In the genomic region with DNA sequence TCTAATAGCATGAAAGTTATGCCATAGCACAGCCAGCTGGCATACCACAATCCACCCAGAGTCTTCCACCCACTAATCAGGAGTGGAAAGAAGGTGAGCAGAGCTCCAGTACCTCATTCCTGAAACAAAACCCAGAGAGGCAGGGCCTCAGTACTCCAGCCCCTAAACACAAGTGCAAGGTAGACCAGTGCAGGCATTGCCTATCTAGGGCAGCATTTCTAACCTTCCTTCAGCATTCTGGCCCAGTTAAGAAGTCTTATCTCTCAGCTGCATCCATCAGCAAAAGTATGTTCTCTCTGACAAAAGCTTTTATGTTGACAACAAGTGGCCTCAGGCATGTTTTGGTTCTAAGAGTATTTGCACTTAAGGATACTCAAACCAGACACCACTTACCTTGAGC, we compare ENCODE assay signal across 26 mouse cellular contexts. TPM values are rescaled to one million over a fixed set of nuclear protein-coding genes. Genes with fewer than 3 reads are reported as not detected.
DNase-seq lines count a peak whose midpoint lies in the region; ATAC-seq and TF ChIP-seq lines count a peak whose summit lies in the region.
"Had no signal": no experiment of that assay in that cellular context is flagged by ENCODE, and none has a peak within 500 bp of the region (broad histone marks: within the 10 kb centered on the region; RNA-seq: fewer than 3 reads in every experiment).

No protein-coding gene starts in this region.

- H3K4me3 ChIP-seq in liver, embryonic 12.5 days: no peak overlapping the region
- no peak overlapping the region for H3K4me3 ChIP-seq in liver, postnatal 0 days (ENCODE audit: low read depth, low read length)
- H3K4me3 ChIP-seq: forebrain, embryonic 10.5 days; forebrain, embryonic 13.5 days; heart, adult 2 months; heart, embryonic 10.5 days; heart, embryonic 13.5 days had no signal

- H3K27me3 ChIP-seq in liver, embryonic 12.5 days (replicated peaks): 0 out of 2 replicates have a peak, but pooled peaks cover 2% of the 10 kb centered on the region
- H3K27me3 ChIP-seq in liver, postnatal 0 days (ENCODE audit: insufficient read depth, low read length): no peaks in the 10 kb centered on the region
- H3K27me3 ChIP-seq: CH12.LX; forebrain, embryonic 13.5 days; heart, embryonic 13.5 days had no signal

- no peak overlapping the region for H3K27ac ChIP-seq in liver, embryonic 12.5 days
- no peak overlapping the region for H3K27ac ChIP-seq in liver, postnatal 0 days (ENCODE audit: low read depth)
- H3K27ac ChIP-seq: forebrain, embryonic 10.5 days; forebrain, embryonic 13.5 days; heart, adult 2 months; heart, embryonic 10.5 days; heart, embryonic 13.5 days; hindbrain, embryonic 14.5 days; hindbrain, postnatal 0 days had no signal

- TF ChIP-seq CTCF in liver, postnatal 0 days (IDR thresholded peaks at IDR 0.05; ENCODE audit: low read depth): no peak

- DNase-seq in layer of hippocampus, adult 9-11 months: peak; percentile 11
- DNase-seq in layer of hippocampus, postnatal 10 days (ENCODE audit: low spot score in 2 of 2): no peak
- DNase-seq in liver, postnatal 0 days: no peak
- DNase-seq in lung, postnatal 36 days: no peak
- DNase-seq: adrenal gland, postnatal 10 days; adrenal gland, postnatal 36 days; B cell, adult 2 months; cerebellum, adult 18-20 months; cerebellum, adult 9-10 months; forebrain, postnatal 0 days; gastrocnemius, postnatal 10 days; gastrocnemius, postnatal 36 days; heart, adult 2 months; heart, postnatal 14 days; heart, postnatal 4 days had no signal

- no peak for TF ChIP-seq EP300 in liver, postnatal 0 days (IDR thresholded peaks at IDR 0.05; ENCODE audit: low read depth)

- H3K9me3 ChIP-seq in liver, embryonic 12.5 days (replicated peaks): no peaks in the 10 kb centered on the region
- no peaks in the 10 kb centered on the region for H3K9me3 ChIP-seq in liver, postnatal 0 days (ENCODE audit: low read length)
- H3K9me3 ChIP-seq: forebrain, embryonic 10.5 days; forebrain, embryonic 13.5 days; G1E; heart, embryonic 10.5 days; heart, embryonic 13.5 days had no signal

- no peaks in the 10 kb centered on the region for H3K4me1 ChIP-seq in liver, embryonic 12.5 days
- no peaks in the 10 kb centered on the region for H3K4me1 ChIP-seq in liver, postnatal 0 days (ENCODE audit: insufficient read depth)
- H3K4me1 ChIP-seq: forebrain, embryonic 10.5 days; heart, embryonic 10.5 days; heart, embryonic 13.5 days had no signal

- no peaks in the 10 kb centered on the region for H3K36me3 ChIP-seq in liver, embryonic 12.5 days
- no peaks in the 10 kb centered on the region for H3K36me3 ChIP-seq in liver, postnatal 0 days (replicated peaks; ENCODE audit: insufficient read depth, low read length)
- H3K36me3 ChIP-seq: forebrain, embryonic 10.5 days; G1E; heart, embryonic 10.5 days; heart, embryonic 13.5 days had no signal

- ATAC-seq in liver, embryonic 12.5 days: peak; percentile 72
- ATAC-seq in liver, postnatal 0 days: no peak
- 0 out of 2 replicates have a peak, but pooled peaks have one; percentile 20 for ATAC-seq in megakaryocyte-erythroid progenitor cell, adult 5-6 weeks (replicated peaks; ENCODE audit: low FRiP score, low TSS enrichment, poor library complexity, severe bottlenecking)
- ATAC-seq: forebrain, embryonic 13.5 days; forebrain, postnatal 0 days; hindbrain, postnatal 0 days; Patski had no signal

- no peak overlapping the region for H3K9ac ChIP-seq in liver, embryonic 12.5 days
- no peak overlapping the region for H3K9ac ChIP-seq in liver, postnatal 0 days (replicated peaks)
- H3K9ac ChIP-seq: forebrain, embryonic 13.5 days; forebrain, postnatal 0 days; heart, embryonic 13.5 days; hindbrain, embryonic 14.5 days had no signal

- H3K4me2 ChIP-seq in liver, embryonic 12.5 days: no peak overlapping the region
- H3K4me2 ChIP-seq in liver, postnatal 0 days (ENCODE audit: low read depth, low read length): no peak overlapping the region
- H3K4me2 ChIP-seq: forebrain, embryonic 13.5 days; heart, embryonic 13.5 days; hindbrain, embryonic 14.5 days had no signal

RNA-seq across cellular contexts. Expression of a gene that starts 37.5 kb away (rescaled TPM):
- total RNA-seq in layer of hippocampus, postnatal 10 days (2021): 10 to 100 TPM; 92.8 to 94.8 TPM
- polyA plus RNA-seq in liver, embryonic 12.5 days (2016; fragmentation: Nextera tagmentation; extraction: Ambion mirVana): 1.8 and 2.1 TPM in 2 replicates
- polyA plus RNA-seq in liver, postnatal 0 days (2015; fragmentation: Nextera tagmentation; extraction: Ambion mirVana): 1.5 and 2.3 TPM in 2 replicates
- 0.77 and 1.5 TPM in 2 replicates for total RNA-seq in megakaryocyte-erythroid progenitor cell, adult 5-6 weeks (2014; fragmentation: Nextera tagmentation)
- total RNA-seq in megakaryocyte-erythroid progenitor cell, adult 5-6 weeks (2017): 0.09 and 0.38 TPM in 2 replicates
- polyA plus RNA-seq: G1E had no signal

Comparison
In these comparisons a context has a peak if more than half of its experiments do, and no peak if none do; other contexts are left out.
1. RNA of a gene that starts 37.5 kb away (total RNA-seq): 92.8 to 94.8 TPM in layer of hippocampus, postnatal 10 days; 0.09 to 1.5 TPM in megakaryocyte-erythroid progenitor cell, adult 5-6 weeks; every median in the first group is over 10 times any median in the second.